Mouse (Mus musculus) midbrain, embryonic 15.5 days (tissue): ENCODE results near the gene Mc3r. TPM values are rescaled to one million over a fixed set of nuclear protein-coding genes. Genes with fewer than 3 reads are reported as not detected.

Experiments
- ATAC-seq: fragments of 200-750 bp; cut with Nextera tagmentation; replicated peaks from 2 replicates; pipeline ENCODE4 v1.8.0; 2017; ENCODE audit warnings: moderate TSS enrichment
- H3K27ac ChIP-seq: fragments of 300-500 bp; sonication (generic); 2 replicates; pipeline ENCODE4 v1.5.1; 2015; ENCODE audit warnings: mild to moderate bottlenecking, inconsistent platforms
- H3K27me3 ChIP-seq: fragments of 300-500 bp; sonication (generic); replicated peaks from 2 replicates; pipeline ENCODE4 v1.6.1; 2015; ENCODE audit warnings: inconsistent platforms
- H3K36me3 ChIP-seq: fragments of 300-500 bp; sonication (generic); replicated peaks from 2 replicates; pipeline ENCODE4 v1.6.1; 2015; ENCODE audit warnings: inconsistent platforms
- H3K4me1 ChIP-seq: fragments of 300-500 bp; sonication (generic); 2 replicates; pipeline ENCODE4 v1.6.1; 2015; ENCODE audit warnings: inconsistent platforms
- H3K4me2 ChIP-seq: fragments of 300-500 bp; sonication (generic); 2 replicates; pipeline ENCODE4 v1.6.1; 2015; ENCODE audit warnings: inconsistent platforms, mild to moderate bottlenecking, moderate library complexity
- H3K4me3 ChIP-seq: fragments of 300-500 bp; sonication (generic); 2 replicates; pipeline ENCODE4 v1.5.1; 2015; ENCODE audit warnings: mild to moderate bottlenecking, inconsistent platforms
- H3K9ac ChIP-seq: fragments of 300-500 bp; sonication (generic); 2 replicates; pipeline ENCODE4 v1.6.1; 2015; ENCODE audit warnings: mild to moderate bottlenecking, inconsistent platforms
- H3K9me3 ChIP-seq: fragments of 300-500 bp; sonication (generic); 2 replicates; pipeline ENCODE4 v1.6.1; 2016; ENCODE audit warnings: inconsistent platforms
- WGBS: fragments of 180-500 bp; shearing (Covaris S2); methylation state at CpG from one replicate; pipeline ENCODE4 v1.1.7; 2015; ENCODE audit warnings: mixed read lengths; 5-methylcytosine and 5-hydroxymethylcytosine counted together
- polyA plus RNA-seq: library from polyadenylated mRNA; unstranded; fragments of >200 nt; fragmentation: Nextera tagmentation; extraction: Ambion mirVana; gene quantifications from 2 replicates; pipeline ENCODE4 v1.2.1, GENCODE M21; 2015

Mc3r gene
- 0.39 and 0.70 TPM in 2 replicates for polyA plus RNA-seq

- H3K27me3 ChIP-seq, result peaks cover 15% of the 10 kb centered on the region
- peak; percentile 58; the same call in 1 of the 2 replicates for ATAC-seq
- no peak within 1 kb of the TSS for H3K27ac ChIP-seq
- 9% methylated on average over 22 of the region's 22 CpGs for WGBS
- peak within 1 kb of the TSS; percentile 14; the same call in 1 of the 2 replicates for H3K4me3 ChIP-seq
- peaks cover 5% of the 10 kb centered on the region for H3K4me1 ChIP-seq
- no peaks in the 10 kb centered on the region for H3K36me3 ChIP-seq
- peak within 1 kb of the TSS; percentile 39 for H3K4me2 ChIP-seq
- H3K9me3 ChIP-seq, result no peaks in the 10 kb centered on the region
- no peak within 1 kb of the TSS for H3K9ac ChIP-seq
Observed at GRCm38 (mm10) chr2:172248106-172248764, at the start of gene Mc3r. Gene Mc3r (plus strand): TSS chr2:172248492.

- 91% methylated on average over 13 of the region's 13 CpGs for WGBS
- no peak for ATAC-seq
- H3K9ac ChIP-seq, result no peak overlapping the region
- no peaks in the 10 kb centered on the region for H3K36me3 ChIP-seq
- H3K4me1 ChIP-seq, result no peaks in the 10 kb centered on the region
- no peak overlapping the region for H3K4me3 ChIP-seq
- no peaks in the 10 kb centered on the region for H3K9me3 ChIP-seq
- no peak overlapping the region for H3K4me2 ChIP-seq
- no peak overlapping the region for H3K27ac ChIP-seq
- no peaks in the 10 kb centered on the region for H3K27me3 ChIP-seq
Observed at GRCm38 (mm10) chr2:172201998-172202780, 46.1 kb upstream of the Mc3r start.

DNA sequence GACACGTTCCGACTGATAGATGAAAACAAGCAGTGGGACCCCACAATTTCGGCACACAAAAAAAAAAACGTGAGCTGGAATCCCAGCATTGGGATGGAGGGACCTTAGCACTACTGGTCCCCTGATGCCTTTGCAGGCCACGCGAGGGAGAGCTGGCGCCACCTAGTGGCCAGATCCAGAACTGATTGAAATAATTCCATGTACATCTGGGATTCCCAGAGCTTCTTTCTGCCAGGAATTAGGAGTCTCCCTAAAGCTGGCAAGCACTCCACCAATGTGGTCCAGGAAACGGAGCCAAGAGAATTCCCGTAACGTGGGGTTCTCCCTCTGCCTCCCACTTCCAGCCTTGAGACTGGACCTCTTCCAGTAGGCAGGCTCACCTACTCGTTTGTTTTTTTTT is 41.3 kb upstream of the Mc3r start:
- H3K27ac ChIP-seq, result no peak overlapping the region
- WGBS, result 16% methylated on average over 11 of the region's 11 CpGs
- H3K27me3 ChIP-seq, result no peaks in the 10 kb centered on the region
- 0 out of 2 replicates have a peak, but pooled peaks have one; percentile 39 for ATAC-seq
- no peaks in the 10 kb centered on the region for H3K4me1 ChIP-seq
- no peak overlapping the region for H3K4me3 ChIP-seq
- no peak overlapping the region for H3K4me2 ChIP-seq
- H3K9ac ChIP-seq, result no peak overlapping the region
- no peaks in the 10 kb centered on the region for H3K9me3 ChIP-seq
- no peaks in the 10 kb centered on the region for H3K36me3 ChIP-seq

- Histone ChIP-seq H3K9ac (no peak overlapping the region), H3K9me3 (no peaks in the 10 kb centered on the region), H3K4me3 (no peak overlapping the region), H3K4me2 (no peak overlapping the region), H3K27me3 (no peaks in the 10 kb centered on the region), H3K36me3 (no peaks in the 10 kb centered on the region), H3K4me1 (peaks cover 4% of the 10 kb centered on the region; the same call in 1 of the 2 replicates), H3K27ac (no peak overlapping the region)
- 84% methylated on average over 8 of the region's 8 CpGs for WGBS
- no peak for ATAC-seq
Observed at GRCm38 (mm10) chr2:172213480-172213879, 34.8 kb upstream of the Mc3r start.

DNA sequence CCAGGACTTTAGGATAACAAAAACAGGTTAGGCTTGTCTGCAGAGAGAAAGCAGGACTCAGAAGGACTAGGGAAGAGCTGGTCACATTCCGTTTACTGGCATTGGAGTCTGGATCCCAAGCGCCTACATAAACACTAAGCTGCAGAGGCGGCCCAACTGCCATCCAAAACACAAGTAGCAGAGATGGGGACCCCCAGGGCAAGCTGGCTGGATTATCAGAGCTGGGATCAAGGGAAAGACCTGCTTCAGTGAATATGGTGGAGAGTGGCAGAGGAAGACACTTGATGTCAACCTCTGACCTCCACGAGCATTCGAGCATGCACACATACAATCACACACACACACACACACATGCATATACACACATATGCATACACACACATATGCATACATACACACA is 34.0 kb upstream of the Mc3r start:
- WGBS, result 95% methylated on average over 5 of the region's 5 CpGs
- 0 out of 2 replicates have a peak, but pooled peaks have one; percentile 9 for ATAC-seq
- no peaks in the 10 kb centered on the region for H3K36me3 ChIP-seq
- no peak overlapping the region for H3K27ac ChIP-seq
- no peak overlapping the region for H3K4me2 ChIP-seq
- H3K4me1 ChIP-seq, result peaks cover 4% of the 10 kb centered on the region; the same call in 1 of the 2 replicates
- no peaks in the 10 kb centered on the region; the same call in 1 of the 2 replicates for H3K27me3 ChIP-seq
- H3K4me3 ChIP-seq, result no peak overlapping the region
- no peaks in the 10 kb centered on the region for H3K9me3 ChIP-seq
- no peak overlapping the region for H3K9ac ChIP-seq

DNA sequence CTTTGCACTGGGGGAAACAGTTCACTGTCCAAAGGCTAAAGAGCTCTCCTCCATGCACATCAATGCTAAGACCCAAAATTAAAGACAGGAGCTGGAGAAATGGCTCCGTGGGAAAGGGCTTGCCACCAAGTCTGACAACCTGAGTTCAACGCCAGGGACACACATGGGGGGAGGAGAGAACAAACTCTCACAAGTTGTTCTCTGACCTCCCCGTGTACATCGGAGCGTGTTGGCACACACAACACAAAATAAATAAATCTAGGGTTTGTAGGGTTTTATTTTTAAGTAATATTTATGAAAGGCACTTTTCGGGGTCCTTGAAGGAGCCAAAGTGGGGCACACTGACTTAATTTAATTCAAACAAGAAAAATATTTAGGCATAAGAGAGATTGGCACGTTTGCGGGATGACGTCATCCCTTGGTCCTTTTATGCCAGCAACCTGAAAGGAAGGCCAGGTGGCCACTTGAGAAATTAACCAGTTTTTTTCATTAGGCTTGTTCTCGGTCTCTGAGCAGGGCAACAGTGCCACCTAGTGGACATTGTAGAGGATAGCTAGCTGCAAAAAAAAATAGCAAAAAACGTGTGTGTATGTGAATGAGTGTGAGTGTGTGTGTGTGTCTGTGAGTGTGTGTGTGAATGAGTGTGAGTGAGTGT is 32.7 kb upstream of the Mc3r start:
- H3K9me3 ChIP-seq, result no peaks in the 10 kb centered on the region
- no peak overlapping the region for H3K4me2 ChIP-seq
- no peak for ATAC-seq
- H3K4me1 ChIP-seq, result peaks cover 4% of the 10 kb centered on the region; the same call in 1 of the 2 replicates
- peak overlapping the region; percentile 4; the same call in 1 of the 2 replicates for H3K27ac ChIP-seq
- no peaks in the 10 kb centered on the region; the same call in 1 of the 2 replicates for H3K27me3 ChIP-seq
- 42% methylated on average over 11 of the region's 11 CpGs for WGBS
- H3K36me3 ChIP-seq, result no peaks in the 10 kb centered on the region
- no peak overlapping the region for H3K9ac ChIP-seq
- H3K4me3 ChIP-seq, result no peak overlapping the region

DNA sequence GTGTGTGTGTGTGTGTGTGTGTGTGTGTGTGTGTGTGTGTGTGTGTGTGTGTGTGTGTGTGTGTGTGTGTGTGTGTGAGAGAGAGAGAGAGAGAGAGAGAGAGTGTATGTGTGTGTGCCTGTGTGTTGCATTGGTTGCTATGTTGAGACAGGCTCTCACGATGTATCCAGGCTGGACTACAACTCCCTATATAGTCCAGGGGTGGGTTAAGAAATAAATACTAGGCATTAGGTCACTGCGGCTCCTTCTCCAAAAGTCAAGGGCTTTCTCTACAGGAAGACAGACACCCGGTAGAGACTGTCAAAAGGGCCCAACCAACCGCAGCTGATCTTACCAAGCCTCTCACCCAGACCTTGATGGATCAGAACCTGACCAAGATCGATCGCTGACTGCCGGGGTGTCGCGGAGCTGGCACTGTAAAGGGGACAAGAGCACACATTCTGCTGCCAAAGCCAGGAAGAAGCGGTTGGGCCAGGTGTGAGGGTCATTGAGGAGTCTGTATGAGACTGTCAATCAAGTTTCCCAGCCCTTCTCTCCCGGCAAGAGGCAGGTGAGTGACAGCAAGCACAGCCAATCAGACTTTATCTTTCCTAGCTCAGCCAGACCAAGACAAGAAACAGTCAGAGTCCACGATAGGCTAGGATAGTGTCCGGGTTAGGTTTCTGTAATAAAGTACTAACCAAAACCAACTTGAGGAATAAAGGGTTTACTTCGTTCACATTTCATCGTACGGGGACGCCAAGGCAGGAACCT is 32.0 kb upstream of the Mc3r start:
- Histone ChIP-seq H3K4me2 (no peak overlapping the region), H3K9ac (no peak overlapping the region), H3K4me1 (peaks cover 4% of the 10 kb centered on the region; the same call in 1 of the 2 replicates), H3K27me3 (no peaks in the 10 kb centered on the region; the same call in 1 of the 2 replicates), H3K27ac (no peak overlapping the region), H3K36me3 (no peaks in the 10 kb centered on the region), H3K4me3 (no peak overlapping the region), H3K9me3 (no peaks in the 10 kb centered on the region)
- peak; percentile 54; the same call in 1 of the 2 replicates for ATAC-seq
- WGBS, result 67% methylated on average over 17 of the region's 17 CpGs

DNA sequence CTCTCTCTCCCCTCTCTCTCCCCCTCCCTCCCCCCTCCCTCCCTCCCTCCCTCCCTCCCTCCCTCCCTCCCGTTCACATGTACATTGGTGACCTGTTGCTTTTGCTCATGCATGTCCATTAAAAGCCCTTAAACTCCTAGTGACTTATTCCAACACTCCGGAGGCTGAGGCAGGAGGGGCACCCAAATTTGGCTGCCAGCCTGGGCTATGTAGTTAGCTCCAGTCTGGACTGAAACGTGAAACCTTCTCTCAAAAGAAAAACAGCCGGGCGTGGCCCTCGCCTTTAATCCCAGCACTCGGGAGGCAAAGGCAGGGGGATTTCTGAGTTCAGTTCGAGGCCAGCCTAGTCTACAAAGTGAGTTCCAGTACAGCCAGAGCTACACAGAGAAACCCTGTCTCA is 30.4 kb upstream of the Mc3r start:
- Histone ChIP-seq H3K27me3 (peaks cover 5% of the 10 kb centered on the region), H3K4me3 (no peak overlapping the region)
- whole genome bisulfite sequencing, result 54% methylated on average over 7 of the region's 8 CpGs

GRCm38 (mm10) chr2:172219186-172219585 is 29.1 kb upstream of the Mc3r start:
- Histone ChIP-seq H3K27ac (no peak overlapping the region), H3K27me3 (peaks cover 16% of the 10 kb centered on the region), H3K4me3 (no peak overlapping the region), H3K4me1 (peaks cover 4% of the 10 kb centered on the region; the same call in 1 of the 2 replicates), H3K9ac (no peak overlapping the region), H3K9me3 (no peaks in the 10 kb centered on the region), H3K4me2 (no peak overlapping the region), H3K36me3 (no peaks in the 10 kb centered on the region)
- no peak for ATAC-seq
- 68% methylated on average over 5 of the region's 5 CpGs for WGBS

More for the DNA sequence above, 30.4 kb upstream of the Mc3r start:
- H3K9me3 ChIP-seq, result no peaks in the 10 kb centered on the region
- H3K27ac ChIP-seq, result no peak overlapping the region
- no peak overlapping the region for H3K4me2 ChIP-seq
- no peaks in the 10 kb centered on the region for H3K36me3 ChIP-seq
- H3K9ac ChIP-seq, result no peak overlapping the region
- ATAC-seq, result no peak
- H3K4me1 ChIP-seq, result peaks cover 4% of the 10 kb centered on the region; the same call in 1 of the 2 replicates

- 0 out of 2 replicates have a peak, but pooled peaks have one; percentile 48 for ATAC-seq
- 7% methylated on average over 16 of the region's 16 CpGs for WGBS
Observed at GRCm38 (mm10) chr2:172221656-172222393, 26.5 kb upstream of the Mc3r start.

DNA sequence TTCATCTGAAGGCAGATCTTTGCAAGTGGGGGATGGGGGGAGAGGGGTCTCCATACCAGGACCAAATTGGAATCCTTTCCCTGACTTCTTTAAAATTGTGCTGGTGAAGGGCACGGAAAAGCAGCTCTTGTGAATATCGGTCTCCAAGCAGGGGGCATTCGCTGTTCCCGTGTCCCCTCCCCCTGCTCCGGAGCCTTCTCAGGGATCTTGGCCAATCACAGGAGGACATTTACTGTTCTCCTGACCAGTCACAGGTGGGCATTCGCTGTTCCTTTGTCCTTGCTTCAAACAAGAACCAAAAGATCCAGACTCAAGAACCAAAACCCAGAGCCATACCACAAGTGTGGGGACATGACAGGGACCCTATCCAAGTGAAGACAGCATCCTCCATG is 25.9 kb upstream of the Mc3r start:
- H3K36me3 ChIP-seq, result no peaks in the 10 kb centered on the region
- no peaks in the 10 kb centered on the region for H3K9me3 ChIP-seq
- H3K27ac ChIP-seq, result no peak overlapping the region
- 22% methylated on average over 6 of the region's 6 CpGs for WGBS
- no peaks in the 10 kb centered on the region for H3K4me1 ChIP-seq
- peaks cover 16% of the 10 kb centered on the region for H3K27me3 ChIP-seq
- no peak overlapping the region for H3K9ac ChIP-seq
- no peak for ATAC-seq
- H3K4me3 ChIP-seq, result no peak overlapping the region
- no peak overlapping the region for H3K4me2 ChIP-seq

More at GRCm38 (mm10) chr2:172221656-172222393, 26.5 kb upstream of the Mc3r start:
- Histone ChIP-seq H3K4me3 (no peak overlapping the region), H3K9me3 (no peaks in the 10 kb centered on the region), H3K9ac (no peak overlapping the region), H3K36me3 (no peaks in the 10 kb centered on the region), H3K27me3 (peaks cover 16% of the 10 kb centered on the region), H3K27ac (no peak overlapping the region), H3K4me1 (no peaks in the 10 kb centered on the region), H3K4me2 (no peak overlapping the region)
